In genomic region chr2:109335765-109336164, GRCm38 (mm10) we compare ENCODE assay signal across 22 mouse cellular contexts.
"Had no signal": no experiment of that assay in that cellular context is flagged by ENCODE, and none has a peak within 500 bp of the region (broad histone marks: within the 10 kb centered on the region; RNA-seq: fewer than 3 reads in every experiment).

No protein-coding gene starts in this region.

- H3K4me3 ChIP-seq: midbrain, embryonic 10.5 days; midbrain, embryonic 12.5 days; myocyte; neural tube, embryonic 13.5 days; neural tube, embryonic 15.5 days; stomach, embryonic 15.5 days had no signal

- H3K9ac ChIP-seq: liver, embryonic 14.5 days; lung, embryonic 14.5 days; midbrain, embryonic 12.5 days; neural tube, embryonic 13.5 days; neural tube, embryonic 15.5 days; stomach, embryonic 15.5 days had no signal

- H3K27me3 ChIP-seq: midbrain, embryonic 12.5 days; neural tube, embryonic 13.5 days; neural tube, embryonic 15.5 days; stomach, embryonic 15.5 days had no signal

- H3K36me3 ChIP-seq: neural tube, embryonic 15.5 days had no signal

- H3K9me3 ChIP-seq: midbrain, embryonic 10.5 days; midbrain, embryonic 12.5 days; neural tube, embryonic 13.5 days; neural tube, embryonic 15.5 days; stomach, embryonic 15.5 days had no signal

- H3K4me2 ChIP-seq: lung, embryonic 14.5 days; midbrain, embryonic 12.5 days; neural tube, embryonic 13.5 days; neural tube, embryonic 15.5 days; stomach, embryonic 15.5 days had no signal

- DNase-seq: lung, adult 18-20 months; lung, embryonic 14.5 days; lung, postnatal 10 days; lung, postnatal 4 days; midbrain, embryonic 14.5 days; retina, postnatal 1 day; right cerebral cortex, adult 18-20 months; right cerebral cortex, postnatal 25 days; right cerebral cortex, postnatal 4 days; spleen, adult 18-20 months; thymus, adult 2 months; thymus, postnatal 25 days; thymus, postnatal 4 days had no signal

- H3K4me1 ChIP-seq: midbrain, embryonic 10.5 days; midbrain, embryonic 12.5 days; neural tube, embryonic 13.5 days; neural tube, embryonic 15.5 days; stomach, embryonic 15.5 days had no signal

- H3K27ac ChIP-seq: liver, embryonic 14.5 days; midbrain, embryonic 10.5 days; midbrain, embryonic 12.5 days; neural tube, embryonic 13.5 days; neural tube, embryonic 15.5 days; stomach, embryonic 15.5 days; stomach, postnatal 0 days had no signal

- ATAC-seq: midbrain, embryonic 16.5 days had no signal
